Mouse (Mus musculus): Measurements from ENCODE around the gene Pax6. TPM values are rescaled to one million over a fixed set of nuclear protein-coding genes. Genes with fewer than 3 reads are reported as not detected.

The Pax6 gene
- polyA plus RNA-seq, 1 experiment from 2014 or later = 20.8 TPM

DNA sequence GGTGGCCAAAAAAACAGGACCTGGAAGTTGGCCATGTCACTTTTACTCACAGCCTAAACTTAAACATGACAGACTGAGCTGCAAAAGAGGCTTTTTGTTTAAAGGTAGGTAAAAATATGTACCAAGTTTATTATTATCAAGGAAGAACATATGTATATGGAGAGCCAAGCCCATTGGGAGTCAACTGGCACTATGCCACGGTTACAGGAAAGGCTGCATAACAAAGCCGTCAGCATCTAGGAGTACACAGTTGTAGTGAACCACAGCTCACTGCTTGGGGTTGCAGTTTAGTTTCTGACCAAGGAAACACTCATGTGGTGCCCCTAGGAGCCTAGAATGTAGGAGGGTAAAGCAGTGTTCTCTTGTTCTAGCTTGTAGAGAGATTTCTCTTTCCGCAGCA is 40.4 kb downstream of the Pax6 start:
- Histone ChIP-seq H3K4me2 (replicated peaks) (no peak overlapping the region), H3K9ac (no peak overlapping the region), H3K27ac (no peak overlapping the region), H3K27me3 (no peaks in the 10 kb centered on the region), H3K9me3 (no peaks in the 10 kb centered on the region), H3K4me3 (no peak overlapping the region), H3K4me1 (no peaks in the 10 kb centered on the region), H3K36me3 (no peaks in the 10 kb centered on the region)
- 86% methylated on average over 3 of the region's 3 CpGs for WGBS
- ATAC-seq (ENCODE audit: insufficient number of reproducible peaks, insufficient read depth, low FRiP score, low TSS enrichment) = no peak

DNA sequence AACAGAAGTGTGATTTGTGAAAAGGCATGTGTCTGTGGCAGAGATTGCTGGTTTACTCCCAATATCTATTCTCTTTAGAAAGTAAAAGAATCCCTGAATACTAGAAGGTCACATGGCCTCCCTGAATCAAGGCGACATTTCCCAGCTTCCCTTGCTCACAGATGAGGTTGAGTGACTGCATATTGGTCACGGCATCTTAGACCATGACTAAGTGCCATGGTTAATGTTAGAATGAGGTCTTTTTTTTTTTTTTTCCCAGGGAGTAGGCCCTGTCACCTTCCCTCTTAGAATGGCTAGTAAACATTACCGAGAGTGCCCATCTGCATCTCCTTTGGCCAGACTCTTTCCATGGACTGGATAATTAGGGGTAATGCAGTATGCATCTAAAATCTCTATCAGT is 41.8 kb downstream of the Pax6 start:
- Histone ChIP-seq H3K4me1 (no peaks in the 10 kb centered on the region), H3K36me3 (no peaks in the 10 kb centered on the region), H3K9ac (no peak overlapping the region), H3K4me2 (replicated peaks) (no peak overlapping the region), H3K4me3 (no peak overlapping the region), H3K9me3 (no peaks in the 10 kb centered on the region), H3K27me3 (no peaks in the 10 kb centered on the region), H3K27ac (no peak overlapping the region)
- 71% methylated on average over 3 of the region's 3 CpGs for WGBS
- ATAC-seq (ENCODE audit: insufficient number of reproducible peaks, insufficient read depth, low FRiP score, low TSS enrichment) = no peak

DNA sequence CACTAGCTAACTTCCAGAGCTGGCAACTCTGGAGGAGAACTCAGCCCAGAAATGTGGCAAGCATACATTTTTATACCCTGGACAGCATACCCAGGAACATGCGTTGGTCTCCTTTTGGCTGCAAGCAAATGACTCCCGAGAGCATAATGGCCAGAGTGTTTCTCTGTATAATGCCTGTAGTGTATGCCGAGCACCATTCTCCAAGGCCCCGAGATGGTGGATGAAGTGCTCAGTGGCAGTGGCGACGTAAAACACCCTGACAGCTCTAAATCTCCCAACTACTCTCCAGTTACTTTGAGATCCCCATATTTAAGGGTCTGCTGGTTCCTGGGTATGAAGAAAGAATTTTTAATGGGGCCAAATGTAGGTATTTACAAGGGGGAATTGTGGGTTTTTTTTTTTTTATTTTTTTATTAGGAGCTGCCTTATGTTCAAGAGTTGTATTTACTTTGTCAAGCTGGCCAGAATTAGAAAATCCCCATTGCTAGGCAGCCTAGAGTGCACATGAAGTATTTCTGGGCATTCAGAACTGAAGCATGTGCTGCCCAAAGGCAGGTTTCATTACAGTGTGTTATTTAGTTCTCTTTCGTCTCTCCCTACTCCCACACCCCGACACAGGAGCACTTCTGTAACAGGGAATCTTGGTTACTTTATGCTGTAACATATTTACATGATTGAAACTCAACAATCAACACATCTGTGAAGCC is 46.9 kb downstream of the Pax6 start:
- H3K9me3 ChIP-seq = no peaks in the 10 kb centered on the region
- no peak overlapping the region for H3K4me2 ChIP-seq (replicated peaks)
- H3K4me3 ChIP-seq = no peak overlapping the region
- H3K9ac ChIP-seq = no peak overlapping the region
- no peak for ATAC-seq (ENCODE audit: insufficient number of reproducible peaks, insufficient read depth, low FRiP score, low TSS enrichment)
- no peaks in the 10 kb centered on the region for H3K27me3 ChIP-seq
- no peaks in the 10 kb centered on the region for H3K36me3 ChIP-seq
- H3K27ac ChIP-seq = no peak overlapping the region
- 64% methylated on average over 8 of the region's 8 CpGs for WGBS
- H3K4me1 ChIP-seq = 0 out of 2 replicates have a peak, but pooled peaks cover 2% of the 10 kb centered on the region

DNA sequence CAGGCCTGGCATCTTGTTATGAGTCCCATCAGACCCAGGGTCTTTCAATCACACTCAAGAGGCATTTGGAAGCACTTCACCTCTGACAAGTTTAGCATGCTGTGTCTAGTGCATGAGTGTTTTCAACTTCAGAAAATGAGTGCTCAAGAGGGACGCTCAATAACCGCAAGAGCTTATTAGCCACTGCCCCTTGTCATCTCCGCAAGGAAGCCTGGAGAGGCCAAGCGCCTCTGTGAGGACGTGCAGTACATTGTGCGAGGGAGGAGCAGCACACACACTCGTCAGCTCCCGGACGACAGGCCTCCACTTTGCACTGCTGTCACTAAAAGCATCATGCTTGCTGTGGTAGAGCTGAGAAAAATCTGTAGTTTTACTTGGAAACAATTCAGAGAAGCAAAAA is 58.0 kb downstream of the Pax6 start:
- no peak for ATAC-seq (ENCODE audit: insufficient number of reproducible peaks, insufficient read depth, low FRiP score, low TSS enrichment)
- Histone ChIP-seq H3K27ac (no peak overlapping the region), H3K9me3 (no peaks in the 10 kb centered on the region), H3K4me1 (no peaks in the 10 kb centered on the region), H3K36me3 (no peaks in the 10 kb centered on the region), H3K4me2 (replicated peaks) (no peak overlapping the region), H3K27me3 (no peaks in the 10 kb centered on the region), H3K9ac (no peak overlapping the region), H3K4me3 (no peak overlapping the region)
- 70% methylated on average over 9 of the region's 9 CpGs for WGBS

DNA sequence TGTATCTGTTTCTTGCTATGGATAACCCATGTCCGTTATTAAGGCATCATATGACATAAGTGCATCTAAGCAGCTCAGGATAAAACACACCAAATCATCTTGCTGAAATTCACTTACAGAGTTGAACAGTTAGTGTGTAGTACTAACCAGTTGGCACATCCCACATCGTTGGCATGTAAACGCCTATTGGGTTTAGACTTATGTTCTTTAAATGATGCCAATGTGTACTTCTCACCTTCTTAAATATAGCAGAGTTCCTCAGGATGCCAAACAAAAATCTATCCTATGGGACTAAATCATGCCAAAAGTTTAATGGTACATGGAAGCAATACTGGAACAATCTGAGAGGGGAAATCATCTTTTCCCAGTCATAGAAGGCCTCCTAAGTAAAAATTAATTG is 62.0 kb downstream of the Pax6 start:
- Histone ChIP-seq H3K4me2 (replicated peaks) (no peak overlapping the region), H3K9ac (no peak overlapping the region), H3K36me3 (no peaks in the 10 kb centered on the region), H3K27ac (no peak overlapping the region), H3K27me3 (no peaks in the 10 kb centered on the region), H3K4me1 (no peaks in the 10 kb centered on the region), H3K9me3 (no peaks in the 10 kb centered on the region), H3K4me3 (no peak overlapping the region)
- 87% methylated on average over 3 of the region's 3 CpGs for WGBS
- no peak for ATAC-seq (ENCODE audit: insufficient number of reproducible peaks, insufficient read depth, low FRiP score, low TSS enrichment)

DNA sequence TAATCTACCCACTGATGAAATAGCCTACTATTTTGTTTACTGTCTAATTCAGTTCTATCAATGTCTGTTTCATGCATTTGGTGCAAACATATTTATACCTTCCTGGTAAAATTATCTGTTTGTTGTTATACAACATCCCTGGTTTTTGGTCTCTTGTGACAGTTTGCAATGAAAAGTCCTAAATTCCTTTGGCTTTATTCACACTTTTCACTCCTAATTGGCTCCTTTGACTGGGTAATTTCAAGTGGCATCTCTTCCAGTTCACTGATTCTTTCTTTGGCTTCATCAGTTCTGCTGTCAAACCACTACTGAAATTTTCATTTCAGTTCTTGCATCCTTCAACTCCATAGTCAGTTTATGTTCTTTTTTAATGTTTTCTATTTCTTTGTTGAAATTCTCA is 67.5 kb downstream of the Pax6 start:
- no peak overlapping the region for H3K4me3 ChIP-seq
- no peak overlapping the region for H3K9ac ChIP-seq
- no peaks in the 10 kb centered on the region for H3K9me3 ChIP-seq
- no peak overlapping the region for H3K27ac ChIP-seq
- ATAC-seq (ENCODE audit: insufficient number of reproducible peaks, insufficient read depth, low FRiP score, low TSS enrichment) = no peak
- no peaks in the 10 kb centered on the region for H3K36me3 ChIP-seq
- no peaks in the 10 kb centered on the region for H3K4me1 ChIP-seq
- no peak overlapping the region for H3K4me2 ChIP-seq (replicated peaks)
- H3K27me3 ChIP-seq = no peaks in the 10 kb centered on the region

DNA sequence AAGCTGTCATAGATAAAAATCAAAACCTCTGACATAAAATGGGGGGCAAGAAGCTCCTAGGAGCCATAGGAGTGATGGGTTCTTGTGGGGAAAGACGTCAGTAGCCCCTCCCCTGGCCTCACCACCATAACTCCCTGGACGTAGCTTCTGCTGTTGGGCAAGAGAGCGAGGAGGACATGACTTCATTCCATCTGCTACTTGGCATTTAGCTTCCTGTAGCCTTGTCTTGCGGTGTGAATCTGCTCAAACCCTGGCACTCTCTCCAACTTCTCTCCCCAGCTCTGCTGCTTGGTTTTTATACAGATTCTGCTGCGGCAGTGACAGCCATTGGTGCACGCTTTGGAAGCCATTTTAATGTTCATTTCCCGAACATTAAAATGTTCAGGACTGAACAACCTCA is 78.2 kb downstream of the Pax6 start:
- H3K9me3 ChIP-seq = no peaks in the 10 kb centered on the region
- no peaks in the 10 kb centered on the region for H3K36me3 ChIP-seq
- H3K9ac ChIP-seq = no peak overlapping the region
- no peak for ATAC-seq (ENCODE audit: insufficient number of reproducible peaks, insufficient read depth, low FRiP score, low TSS enrichment)
- H3K27ac ChIP-seq = no peak overlapping the region
- no peak overlapping the region for H3K4me2 ChIP-seq (replicated peaks)
- H3K27me3 ChIP-seq = no peaks in the 10 kb centered on the region
- H3K4me1 ChIP-seq = no peaks in the 10 kb centered on the region
- no peak overlapping the region for H3K4me3 ChIP-seq
- 90% methylated on average over 7 of the region's 7 CpGs for WGBS

Other genes starting within 250 kb of the Pax6 start
- 48.5 and 50.9 TPM in 2 replicates for gene Elp4, start 235.7 kb downstream of the Pax6 start, polyA plus RNA-seq (2016; fragmentation: Nextera tagmentation; extraction: Ambion mirVana)
- 147 and 150 TPM in 2 replicates for gene Immp1l, start 235.7 kb downstream of the Pax6 start, polyA plus RNA-seq (2016; fragmentation: Nextera tagmentation; extraction: Ambion mirVana)